Mouse (Mus musculus) layer of hippocampus, adult 2 months (tissue): ENCODE measurements at regions not wholly inside any gene's neighbourhood (a gene's known extent, or its start where the extent isn't known, plus 50 kb on each side); places are given as distances from the start of the nearest gene placed in this dataset.

Source experiments
- DNase-seq, 2 experiments: peaks; one replicate each; pipeline ENCODE4 v3.0.0; 2022; ENCODE audit warnings: low spot score in 2 of 2
- H3K27ac ChIP-seq: fragments of 200-600 bp; 2 replicates; pipeline ENCODE4 v1.8.1; 2022
- H3K4me3 ChIP-seq: fragments of 200-600 bp; 2 replicates; pipeline ENCODE4 v1.8.1; 2022; ENCODE audit warnings: mild to moderate bottlenecking
- CTCF ChIP-seq: fragments of 200-600 bp; conservative IDR thresholded peaks from 2 replicates; pipeline ENCODE4 v1.8.1; 2022; ENCODE audit warnings: antibody characterized with exemption, mild to moderate bottlenecking, moderate library complexity

DNA sequence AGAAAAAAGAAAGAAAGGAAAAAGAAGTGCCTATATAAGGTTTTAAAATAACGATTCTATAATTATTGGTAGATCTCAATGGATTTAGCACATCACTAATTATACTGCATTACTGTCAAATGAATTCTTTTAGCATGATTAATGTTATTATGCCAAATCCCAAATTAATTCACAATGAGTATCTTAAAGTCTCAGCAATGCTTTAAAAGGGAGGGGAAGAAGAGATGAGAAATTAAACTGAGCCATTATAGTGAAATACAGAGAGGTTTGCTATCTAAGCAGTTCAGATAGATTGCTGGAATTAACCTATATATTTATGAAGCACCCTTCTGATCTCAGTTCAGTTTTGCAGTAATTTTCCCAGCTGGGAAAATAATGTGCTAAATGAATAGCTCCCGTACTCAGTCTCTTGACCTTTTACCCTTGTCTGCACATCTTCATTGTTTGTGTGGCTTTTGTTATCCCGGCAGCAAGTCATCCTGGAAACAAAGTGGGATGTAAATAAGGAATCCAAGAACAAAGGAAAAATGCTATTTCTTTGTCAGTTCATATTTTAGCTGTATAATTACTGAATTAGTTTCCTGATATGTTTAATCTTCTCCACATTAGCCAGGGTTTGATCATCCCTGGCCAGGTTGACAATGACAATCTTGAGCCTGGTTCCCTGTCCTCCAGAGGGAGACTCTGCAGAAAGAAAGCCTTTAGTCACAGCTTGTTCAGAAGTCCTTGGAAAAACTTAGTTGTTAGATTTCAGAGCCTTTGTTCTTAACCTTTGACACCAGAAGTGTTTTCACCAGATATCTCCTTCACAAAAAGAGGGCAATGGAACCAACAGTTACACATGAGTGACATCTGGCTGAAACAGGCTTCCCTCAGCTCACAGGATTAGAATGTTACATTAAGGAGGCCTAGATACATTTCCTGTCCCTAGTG is 270.9 kb upstream of the Rarb start:
- TF ChIP-seq CTCF: no peak
- Histone ChIP-seq H3K27ac (no peak overlapping the region), H3K4me3 (no peak overlapping the region)
- no peak for DNase-seq

GRCm38 (mm10) chr14:17089089-17089634 is 270.2 kb upstream of the Rarb start:
- DNase-seq: no peak
- Histone ChIP-seq H3K4me3 (no peak overlapping the region), H3K27ac (no peak overlapping the region)
- no peak for TF ChIP-seq CTCF

- DNase-seq: no peak
- Histone ChIP-seq H3K27ac (no peak overlapping the region), H3K4me3 (no peak overlapping the region)
- TF ChIP-seq CTCF: no peak
Observed at GRCm38 (mm10) chr14:17087828-17088227, 268.9 kb upstream of the Rarb start.

DNA sequence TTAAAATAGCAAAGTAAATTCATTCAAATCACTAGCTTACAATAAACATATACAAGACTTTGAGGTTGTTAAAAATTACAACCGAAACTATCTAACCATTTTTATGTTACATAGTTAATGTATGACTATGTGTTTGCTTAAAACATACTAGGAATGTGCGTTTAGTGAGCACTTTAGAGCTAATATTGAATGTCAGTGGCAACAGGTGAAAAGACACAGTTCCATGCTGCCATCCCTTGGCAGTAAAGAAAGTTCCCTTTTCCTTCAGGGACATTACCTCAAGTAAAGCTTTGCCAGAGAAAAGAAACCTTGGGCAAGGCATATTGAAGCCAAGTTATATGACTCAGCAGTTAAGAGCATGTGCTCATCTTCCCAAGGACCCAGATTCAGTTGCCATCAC is 265.0 kb upstream of the Rarb start:
- TF ChIP-seq CTCF: no peak
- Histone ChIP-seq H3K4me3 (no peak overlapping the region), H3K27ac (no peak overlapping the region)
- DNase-seq: no peak

DNA sequence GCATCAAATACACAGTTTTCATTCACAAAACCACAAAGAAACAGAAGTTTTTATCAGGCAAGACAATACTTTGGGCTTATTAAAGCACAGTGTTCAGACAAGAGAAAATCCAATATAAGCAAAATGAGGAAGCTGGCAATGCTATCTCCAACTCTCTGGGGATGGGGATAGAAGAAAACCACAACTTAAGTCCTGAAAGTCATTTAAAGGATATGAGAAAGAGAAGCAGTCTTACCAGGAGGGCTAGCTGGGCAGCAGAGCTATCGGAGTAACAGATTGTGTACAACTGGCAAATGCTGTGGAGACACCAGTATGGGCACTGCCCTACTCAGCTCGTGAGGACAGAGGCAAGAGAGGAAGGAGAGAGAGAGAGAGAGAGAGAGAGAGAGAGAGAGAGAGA is 262.9 kb upstream of the Rarb start:
- no peak for TF ChIP-seq CTCF
- DNase-seq: no peak
- no peak overlapping the region for H3K27ac ChIP-seq
- H3K4me3 ChIP-seq: no peak overlapping the region

DNA sequence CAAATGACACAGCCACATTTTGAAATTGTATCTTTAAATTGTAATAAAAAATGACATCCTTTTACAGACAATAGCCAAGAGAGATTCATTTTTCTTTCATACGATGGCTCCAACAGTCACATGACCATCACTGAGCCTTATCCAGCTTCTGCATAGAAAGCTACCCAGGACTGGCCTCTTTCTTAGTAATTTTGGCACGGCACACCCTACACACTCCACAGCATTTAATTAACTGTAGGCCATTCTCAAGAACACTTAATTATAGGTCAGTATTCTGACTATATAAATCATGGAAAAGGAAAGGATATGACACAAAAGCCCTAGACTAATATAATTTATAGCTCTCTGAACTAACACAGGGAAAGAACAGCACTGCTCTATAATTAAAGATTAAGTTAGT is 260.6 kb upstream of the Rarb start:
- no peak overlapping the region for H3K27ac ChIP-seq
- DNase-seq: no peak
- H3K4me3 ChIP-seq: no peak overlapping the region
- no peak for TF ChIP-seq CTCF

- no peak overlapping the region for H3K27ac ChIP-seq
- no peak for DNase-seq
- TF ChIP-seq CTCF: no peak
- no peak overlapping the region for H3K4me3 ChIP-seq
Observed at GRCm38 (mm10) chr14:17061358-17061757, 242.4 kb upstream of the Rarb start.

DNA sequence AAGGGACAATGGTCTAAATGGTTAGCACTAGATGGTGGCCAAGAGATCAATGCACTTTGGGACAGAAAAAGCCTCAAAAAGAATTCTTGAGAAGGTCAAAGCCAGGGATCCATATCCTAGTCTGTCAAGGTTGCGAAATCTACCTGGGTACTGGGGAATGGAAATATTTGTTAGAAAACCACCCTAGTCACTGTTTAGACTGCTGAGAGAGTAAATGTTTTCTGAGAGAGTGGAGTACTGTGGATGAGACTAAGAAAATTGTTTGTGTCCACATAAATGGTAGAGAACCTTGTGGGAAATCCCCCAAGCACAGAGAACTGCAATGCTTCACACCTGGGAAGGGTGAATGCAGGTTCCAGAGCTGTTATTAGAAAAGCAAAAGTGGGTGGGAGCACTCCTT is 239.5 kb upstream of the Rarb start:
- no peak overlapping the region for H3K27ac ChIP-seq
- no peak overlapping the region for H3K4me3 ChIP-seq
- no peak for DNase-seq
- TF ChIP-seq CTCF: no peak

DNA sequence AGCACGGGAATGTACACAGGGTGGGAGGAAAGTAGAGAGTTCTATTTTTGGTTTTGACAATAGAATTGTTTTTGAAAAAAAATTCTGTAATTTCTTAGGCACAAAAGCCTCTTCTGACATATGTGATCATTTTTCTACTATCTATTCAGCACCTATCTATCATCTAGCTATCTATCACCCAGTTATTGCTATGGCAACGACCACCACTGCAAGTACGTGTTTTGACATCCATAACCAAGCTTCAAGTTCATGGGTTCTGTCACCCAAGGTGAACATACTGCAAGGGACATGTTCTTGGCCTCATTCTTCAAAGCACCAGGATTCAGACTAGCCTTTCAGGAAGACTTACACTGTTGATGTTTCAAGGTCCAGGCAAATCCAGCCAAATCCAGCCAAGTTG is 238.4 kb upstream of the Rarb start:
- no peak for TF ChIP-seq CTCF
- Histone ChIP-seq H3K4me3 (no peak overlapping the region), H3K27ac (no peak overlapping the region)
- DNase-seq: no peak

- no peak for TF ChIP-seq CTCF
- DNase-seq: no peak
- Histone ChIP-seq H3K27ac (no peak overlapping the region), H3K4me3 (no peak overlapping the region)
Observed at GRCm38 (mm10) chr14:17055741-17056140, 236.8 kb upstream of the Rarb start.

- no peak for DNase-seq
- H3K27ac ChIP-seq: no peak overlapping the region
- no peak for TF ChIP-seq CTCF
- H3K4me3 ChIP-seq: no peak overlapping the region
Observed at GRCm38 (mm10) chr14:17054381-17054780, 235.4 kb upstream of the Rarb start.

DNA sequence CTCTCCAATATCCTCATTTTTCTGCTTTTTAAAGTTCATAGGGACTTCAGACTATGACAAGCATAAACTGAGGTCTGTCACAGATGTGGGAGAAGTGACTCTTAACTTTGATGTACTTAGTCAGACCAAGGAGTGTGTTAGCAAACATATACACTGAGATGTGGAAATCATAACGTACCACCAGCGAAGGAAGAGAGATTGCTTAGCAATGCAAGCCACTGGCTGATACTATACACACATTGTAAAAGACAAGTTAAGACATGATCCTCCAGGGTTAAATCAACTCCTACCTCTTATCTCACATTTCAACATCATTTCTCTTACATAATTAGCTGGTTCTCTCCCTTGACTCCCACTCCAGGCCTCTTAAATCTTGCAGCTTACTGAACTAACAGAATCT is 227.9 kb upstream of the Rarb start:
- H3K4me3 ChIP-seq: no peak overlapping the region
- no peak for DNase-seq
- no peak overlapping the region for H3K27ac ChIP-seq
- TF ChIP-seq CTCF: no peak

DNA sequence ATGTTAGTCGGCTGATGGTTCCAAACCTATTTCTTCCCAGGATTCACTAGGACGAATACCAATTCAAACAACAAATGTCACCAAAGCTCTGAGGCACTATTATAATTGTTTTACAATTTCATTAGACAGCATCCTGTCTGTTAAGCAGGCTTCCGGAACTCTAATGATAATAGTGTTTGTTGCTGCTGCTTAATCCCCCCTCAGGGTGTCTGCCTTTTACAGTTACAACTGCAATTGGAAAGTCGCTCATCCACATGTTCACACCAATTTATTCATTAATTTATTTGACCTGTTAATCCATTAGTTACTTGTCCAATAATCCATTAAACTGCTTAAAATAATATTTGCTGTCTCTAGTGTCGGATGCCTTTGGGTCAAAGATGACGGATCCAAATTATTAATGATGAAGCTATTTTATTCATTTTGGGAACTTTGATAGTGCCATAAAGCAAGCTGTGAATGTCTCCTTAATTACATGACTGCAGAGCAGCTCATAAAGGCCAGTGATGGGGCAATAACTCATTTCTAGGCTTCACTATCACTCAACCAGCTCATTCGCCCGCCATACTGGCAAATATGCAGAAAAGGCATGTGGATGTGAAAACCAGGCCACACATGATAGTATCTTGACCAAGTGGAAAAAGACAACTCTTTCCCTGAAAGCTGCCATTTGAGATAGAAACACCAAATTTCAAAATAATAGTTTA is 226.6 kb upstream of the Rarb start:
- Histone ChIP-seq H3K4me3 (no peak overlapping the region), H3K27ac (no peak overlapping the region)
- no peak for TF ChIP-seq CTCF
- no peak for DNase-seq
